Mouse (Mus musculus): ENCODE results near the gene Nedd9.

DNA sequence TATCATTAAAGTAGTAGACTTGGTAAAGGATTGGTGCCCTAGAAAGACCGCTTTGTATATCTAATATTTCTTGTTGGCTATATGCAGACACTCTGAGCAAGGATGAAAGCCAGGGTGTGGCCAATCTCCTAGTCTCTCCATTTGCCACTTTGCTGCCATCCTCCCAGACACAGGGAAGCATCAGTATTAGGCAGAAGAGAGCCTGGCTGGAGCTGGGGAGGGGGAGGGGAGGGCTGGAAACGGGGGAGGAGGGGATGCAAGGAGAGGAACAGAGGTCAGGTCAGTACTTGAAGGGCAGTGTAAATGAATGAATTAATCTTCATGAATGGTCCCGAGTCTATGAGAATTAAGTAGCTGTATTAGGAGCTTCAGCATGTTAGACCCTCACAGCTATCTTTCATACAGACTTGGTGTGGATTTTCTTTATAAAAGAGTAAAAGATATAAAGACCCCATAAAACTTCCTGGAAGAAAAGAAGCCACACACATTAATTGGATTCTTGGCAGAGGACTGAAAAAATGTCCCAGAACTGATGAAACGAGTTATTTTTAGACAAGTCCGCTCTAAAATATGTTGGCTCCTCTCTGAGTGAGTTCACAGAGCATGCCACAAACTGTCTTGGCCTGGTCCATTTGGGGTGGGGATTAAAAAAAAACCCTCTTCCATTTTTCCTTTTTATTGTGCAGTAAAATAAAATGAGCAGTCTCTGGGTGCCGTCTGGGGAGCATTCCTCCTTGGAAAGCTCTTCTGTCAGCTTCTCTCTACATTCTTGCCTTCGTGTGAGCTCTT lies 23.7 kb upstream of the Nedd9 start:
- no peak for TF ChIP-seq CTCF (conservative IDR thresholded peaks at IDR 0.05; ENCODE audit: insufficient read depth, insufficient read length, low read depth, low read length)
- no peak for TF ChIP-seq POLR2A (IDR thresholded peaks at IDR 0.05; ENCODE audit: low read depth, low read length)

Measured in kidney, adult 2 months (tissue).